Mouse (Mus musculus) left cerebral cortex, adult 8-10 months (tissue): Measurements from ENCODE around the gene Wdr20rt. TPM values are rescaled to one million over a fixed set of nuclear protein-coding genes. Genes with fewer than 3 reads are reported as not detected.

Source experiments
- total RNA-seq, 4 experiments: library from RNA; stranded (reverse); gene quantifications; 2 replicates each; pipeline ENCODE4 v1.2.4; 2022

Wdr20rt gene
- total RNA-seq, 4 experiments from 2014 or later = not detected

Other genes starting within 250 kb of the Wdr20rt start
- 10 to 100 TPM; 35.2 to 42.9 (median 36.9) TPM for gene Prpf39, start 189.2 kb upstream of the Wdr20rt start, total RNA-seq
- 100 to 1,000 TPM; 164 to 197 (median 165) TPM for gene Fkbp3, start 151.5 kb upstream of the Wdr20rt start, total RNA-seq
- gene Fancm, start 149.9 kb upstream of the Wdr20rt start, total RNA-seq = 10 to 100 TPM; 11.4 to 19.9 (median 15.4) TPM
- under 1 TPM; 0.16 to 0.42 (median 0.33) TPM for gene Mis18bp1, start 52.9 kb upstream of the Wdr20rt start, total RNA-seq